Mouse (Mus musculus): Measurements from ENCODE around the gene Tmco2. TPM values are rescaled to one million over a fixed set of nuclear protein-coding genes. Genes with fewer than 3 reads are reported as not detected.

The Tmco2 gene
- polyA plus RNA-seq, 1 experiment from 2014 or later = not detected

Other genes starting within 250 kb of the Tmco2 start
- 14.8 and 25.8 TPM in 2 replicates for gene Exo5, start 184.2 kb downstream of the Tmco2 start, polyA plus RNA-seq (2016; fragmentation: Nextera tagmentation; extraction: Ambion mirVana)
- gene Zfp69, start 157.5 kb downstream of the Tmco2 start, polyA plus RNA-seq (2016; fragmentation: Nextera tagmentation; extraction: Ambion mirVana) = 13.7 and 15.7 TPM in 2 replicates
- gene Smap2, start 92.0 kb downstream of the Tmco2 start, polyA plus RNA-seq (2016; fragmentation: Nextera tagmentation; extraction: Ambion mirVana) = 14.1 and 18.6 TPM in 2 replicates
- gene Col9a2, start 69.8 kb downstream of the Tmco2 start, polyA plus RNA-seq (2016; fragmentation: Nextera tagmentation; extraction: Ambion mirVana) = 3.3 and 6.4 TPM in 2 replicates
- 31.3 and 33.3 TPM in 2 replicates for gene Zmpste24, start 11.0 kb downstream of the Tmco2 start, polyA plus RNA-seq (2016; fragmentation: Nextera tagmentation; extraction: Ambion mirVana)
- gene Rlf, start 105.9 kb upstream of the Tmco2 start, polyA plus RNA-seq (2016; fragmentation: Nextera tagmentation; extraction: Ambion mirVana) = 22.2 and 23.8 TPM in 2 replicates
- not detected in 2 replicates for gene Gm12888, start 215.7 kb upstream of the Tmco2 start, polyA plus RNA-seq (2016; fragmentation: Nextera tagmentation; extraction: Ambion mirVana)

All from heart, embryonic 10.5 days (tissue).